Mouse (Mus musculus) G1E (cell line): ENCODE measurements around the gene Lrif1.

Source experiments
- CTCF ChIP-seq: IDR thresholded peaks from 2 replicates; pipeline ENCODE4 v1.5.1; 2012; ENCODE audit warnings: low read depth, low read length, inconsistent platforms, mixed read lengths
- GATA1 ChIP-seq: IDR thresholded peaks from 2 replicates; pipeline ENCODE4 v1.6.1; 2012; ENCODE audit warnings: borderline replicate concordance, low read length, inconsistent platforms, mixed read lengths
- POLR2AphosphoS5 ChIP-seq: IDR thresholded peaks from 2 replicates; pipeline ENCODE4 v1.6.1; 2012; ENCODE audit warnings: low read depth, low read length, inconsistent platforms; ENCODE audit not compliant: insufficient replicate concordance

DNA sequence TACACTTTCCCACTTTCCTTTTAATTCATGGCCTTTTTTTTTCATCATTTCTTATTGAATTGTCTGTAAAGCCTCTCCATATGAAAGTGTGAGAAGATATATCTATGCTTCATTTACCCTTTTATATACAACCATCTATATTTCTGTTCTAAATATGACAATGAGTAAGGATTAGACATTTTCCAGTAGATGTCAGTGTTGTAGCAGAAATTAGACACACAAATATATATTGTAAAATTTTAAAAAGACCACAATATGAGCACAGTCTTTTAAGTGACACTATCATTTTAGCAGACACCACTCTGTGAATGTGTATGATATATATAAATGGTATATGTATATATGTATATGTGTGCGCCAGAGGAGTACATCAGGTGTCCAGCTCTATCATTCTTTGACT lies 87.0 kb downstream of the Lrif1 start:
- no peak for TF ChIP-seq CTCF
- TF ChIP-seq GATA1, result no peak
- TF ChIP-seq POLR2AphosphoS5, result no peak
